Mouse (Mus musculus) hindbrain, embryonic 11.5 days (tissue): ENCODE measurements around the gene Col23a1. TPM values are rescaled to one million over a fixed set of nuclear protein-coding genes. Genes with fewer than 3 reads are reported as not detected.
A peak's percentile ranks its signal among the peaks of the same experiment; 100 is the strongest.

Experiments used
- ATAC-seq: fragments of 200-750 bp; cut with Nextera tagmentation; 2 replicates; pipeline ENCODE4 v1.8.0; 2017; ENCODE audit warnings: mild to moderate bottlenecking, moderate TSS enrichment, moderate library complexity; ENCODE audit not compliant: low FRiP score
- DNase-seq: peaks from one replicate; pipeline ENCODE4 v3.0.0-alpha.2; 2015; ENCODE audit warnings: low spot score
- H3K27ac ChIP-seq: fragments of 300-500 bp; sonication (generic); 2 replicates; pipeline ENCODE4 v1.5.1; 2014; ENCODE audit warnings: mild to moderate bottlenecking, low read depth, low read length
- H3K27me3 ChIP-seq: fragments of 300-500 bp; sonication (generic); 2 replicates; pipeline ENCODE4 v1.6.1; 2014; ENCODE audit warnings: mild to moderate bottlenecking, low read length, moderate library complexity, mixed read lengths; ENCODE audit not compliant: control insufficient read depth, insufficient read depth
- H3K36me3 ChIP-seq: fragments of 300-500 bp; sonication (generic); 2 replicates; pipeline ENCODE4 v1.6.1; 2014; ENCODE audit warnings: mild to moderate bottlenecking, low read length, moderate library complexity, mixed read lengths; ENCODE audit not compliant: control insufficient read depth, insufficient read depth
- H3K4me1 ChIP-seq: fragments of 300-500 bp; sonication (generic); replicated peaks from 2 replicates; pipeline ENCODE4 v1.6.1; 2014; ENCODE audit warnings: low read length, mixed read lengths; ENCODE audit not compliant: control insufficient read depth, insufficient read depth
- H3K4me2 ChIP-seq: fragments of 300-500 bp; sonication (generic); replicated peaks from 2 replicates; pipeline ENCODE4 v1.6.1; 2014; ENCODE audit warnings: mild to moderate bottlenecking, low read depth, low read length
- H3K4me3 ChIP-seq: fragments of 300-500 bp; sonication (generic); 2 replicates; pipeline ENCODE4 v1.5.1; 2014; ENCODE audit warnings: low read depth, low read length
- H3K9ac ChIP-seq: fragments of 300-500 bp; sonication (generic); 2 replicates; pipeline ENCODE4 v1.6.1; 2014; ENCODE audit warnings: low read depth, low read length
- H3K9me3 ChIP-seq: fragments of 300-500 bp; sonication (generic); 2 replicates; pipeline ENCODE4 v1.6.1; 2016; ENCODE audit warnings: low read length; ENCODE audit not compliant: control insufficient read depth
- WGBS: fragments of 180-500 bp; shearing (Covaris S2); extraction: QIAGEN DNeasy Blood & Tissue Kit; methylation state at CpG from one replicate; pipeline ENCODE4 v1.1.7; 2014; 5-methylcytosine and 5-hydroxymethylcytosine counted together
- polyA plus RNA-seq: library from polyadenylated mRNA; unstranded; fragments of >200 nt; fragmentation: Nextera tagmentation; extraction: Ambion mirVana; gene quantifications from 2 replicates; pipeline ENCODE4 v1.2.1, GENCODE M21; 2014

Col23a1 gene
- polyA plus RNA-seq, 1 experiment from 2014 or later: 9.7 TPM

DNA sequence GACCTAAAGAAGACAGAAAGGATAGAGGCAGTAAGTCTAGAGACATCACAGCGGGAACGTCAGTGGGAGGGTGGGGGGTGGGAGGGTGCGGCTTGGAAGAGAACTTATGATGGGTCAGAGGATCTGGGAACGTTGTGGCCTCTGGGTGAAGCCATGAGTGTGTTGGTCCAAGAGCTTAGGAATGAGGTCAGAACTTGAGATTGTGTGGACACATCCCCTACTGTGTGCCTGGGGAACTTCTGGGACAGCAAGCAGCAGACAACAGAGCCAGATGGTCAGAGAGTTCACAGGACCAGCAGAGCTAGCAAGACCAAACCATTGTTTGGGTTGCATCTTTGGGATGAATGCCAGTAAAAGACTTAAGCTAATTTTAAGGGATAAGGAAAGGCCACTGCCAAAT lies 279.1 kb downstream of the Col23a1 start:
- Histone ChIP-seq H3K9ac (no peak overlapping the region), H3K27ac (no peak overlapping the region), H3K36me3 (no peaks in the 10 kb centered on the region), H3K4me3 (no peak overlapping the region), H3K4me1 (no peaks in the 10 kb centered on the region), H3K9me3 (no peaks in the 10 kb centered on the region), H3K4me2 (no peak overlapping the region), H3K27me3 (no peaks in the 10 kb centered on the region)
- DNase-seq (no peak), ATAC-seq (no peak)
- 88% methylated on average over 4 of the region's 4 CpGs for WGBS

- Histone ChIP-seq H3K4me1 (no peaks in the 10 kb centered on the region), H3K27ac (no peak overlapping the region), H3K27me3 (no peaks in the 10 kb centered on the region), H3K9me3 (no peaks in the 10 kb centered on the region), H3K36me3 (no peaks in the 10 kb centered on the region), H3K4me2 (no peak overlapping the region), H3K4me3 (no peak overlapping the region), H3K9ac (no peak overlapping the region)
- ATAC-seq (no peak), DNase-seq (no peak)
- whole genome bisulfite sequencing: 84% methylated on average over 4 of the region's 4 CpGs
Measured at GRCm38 (mm10) chr11:51576454-51576853, 286.7 kb downstream of the Col23a1 start.

DNA sequence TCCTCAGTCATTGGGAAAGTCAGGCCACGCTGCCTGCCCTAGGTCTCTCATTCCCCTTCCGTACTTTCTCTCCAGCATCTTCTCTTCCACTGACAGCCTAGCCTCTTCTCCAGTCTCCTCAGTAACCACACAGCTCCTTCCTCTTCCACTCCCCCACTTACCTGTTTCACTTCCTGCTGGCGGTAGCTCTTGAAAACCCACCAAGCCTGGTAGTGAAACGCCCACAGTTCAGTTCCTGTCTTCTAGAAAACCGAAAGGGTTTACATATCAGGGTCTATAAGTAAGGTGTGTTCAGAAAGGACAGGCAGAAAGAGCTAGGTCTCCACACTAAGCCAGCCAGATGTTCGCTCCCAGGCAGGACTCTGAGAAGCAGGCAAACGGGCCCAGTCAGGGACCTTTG lies 287.9 kb downstream of the Col23a1 start:
- no peak overlapping the region for H3K27ac ChIP-seq
- H3K9ac ChIP-seq: no peak overlapping the region
- no peak overlapping the region for H3K4me2 ChIP-seq
- H3K9me3 ChIP-seq: no peaks in the 10 kb centered on the region
- no peak overlapping the region for H3K4me3 ChIP-seq
- H3K36me3 ChIP-seq: no peaks in the 10 kb centered on the region
- ATAC-seq (no peak), DNase-seq (no peak)
- H3K27me3 ChIP-seq: no peaks in the 10 kb centered on the region
- 84% methylated on average over 7 of the region's 7 CpGs for WGBS
- no peaks in the 10 kb centered on the region for H3K4me1 ChIP-seq

DNA sequence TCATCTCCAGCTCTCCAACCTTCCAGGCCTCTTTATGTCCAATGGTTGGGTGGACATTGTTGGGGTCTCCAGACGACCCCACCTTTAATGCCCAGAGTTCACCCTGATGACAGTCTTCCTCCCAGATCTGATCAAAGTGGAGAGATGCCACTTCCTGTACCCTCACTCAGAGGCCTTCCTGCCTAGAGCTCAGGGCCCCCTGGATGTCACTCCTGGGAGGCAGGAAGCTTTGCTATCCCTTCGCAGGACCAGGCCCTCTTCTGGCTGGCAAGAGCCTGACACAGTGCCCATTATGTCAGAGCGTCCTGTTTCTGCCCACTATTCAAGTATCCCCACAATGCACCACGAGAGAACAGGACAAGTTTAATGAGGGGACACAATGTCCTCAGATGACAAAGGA lies 289.3 kb downstream of the Col23a1 start:
- Histone ChIP-seq H3K27ac (no peak overlapping the region), H3K36me3 (no peaks in the 10 kb centered on the region), H3K4me3 (no peak overlapping the region), H3K4me1 (peaks cover 2% of the 10 kb centered on the region; the same call in 1 of the 2 replicates), H3K9me3 (no peaks in the 10 kb centered on the region), H3K4me2 (no peak overlapping the region), H3K9ac (no peak overlapping the region), H3K27me3 (no peaks in the 10 kb centered on the region)
- DNase-seq: no peak
- ATAC-seq: no peak
- WGBS: 69% methylated on average over 4 of the region's 4 CpGs

- DNase-seq (peak; percentile 85), ATAC-seq (no peak)
- Histone ChIP-seq H3K4me2 (no peak overlapping the region), H3K27ac (no peak overlapping the region), H3K9me3 (no peaks in the 10 kb centered on the region), H3K36me3 (peaks cover 9% of the 10 kb centered on the region), H3K4me1 (peaks cover 3% of the 10 kb centered on the region), H3K4me3 (no peak overlapping the region), H3K9ac (no peak overlapping the region), H3K27me3 (no peaks in the 10 kb centered on the region)
- 24% methylated on average over 8 of the region's 8 CpGs for WGBS
Measured at GRCm38 (mm10) chr11:51582713-51583112, 293.0 kb downstream of the Col23a1 start.

- Histone ChIP-seq H3K9me3 (no peaks in the 10 kb centered on the region), H3K4me3 (peak overlapping the region; percentile 50), H3K27ac (peak overlapping the region; percentile 90), H3K27me3 (no peaks in the 10 kb centered on the region), H3K9ac (peak overlapping the region; percentile 66), H3K4me2 (peak overlapping the region; percentile 86), H3K36me3 (peaks cover 14% of the 10 kb centered on the region), H3K4me1 (peaks cover 3% of the 10 kb centered on the region)
- 13% methylated on average over 9 of the region's 9 CpGs for WGBS
- no peak for DNase-seq
- ATAC-seq: peak; percentile 38
Measured at GRCm38 (mm10) chr11:51584057-51584430, 294.3 kb downstream of the Col23a1 start.

DNA sequence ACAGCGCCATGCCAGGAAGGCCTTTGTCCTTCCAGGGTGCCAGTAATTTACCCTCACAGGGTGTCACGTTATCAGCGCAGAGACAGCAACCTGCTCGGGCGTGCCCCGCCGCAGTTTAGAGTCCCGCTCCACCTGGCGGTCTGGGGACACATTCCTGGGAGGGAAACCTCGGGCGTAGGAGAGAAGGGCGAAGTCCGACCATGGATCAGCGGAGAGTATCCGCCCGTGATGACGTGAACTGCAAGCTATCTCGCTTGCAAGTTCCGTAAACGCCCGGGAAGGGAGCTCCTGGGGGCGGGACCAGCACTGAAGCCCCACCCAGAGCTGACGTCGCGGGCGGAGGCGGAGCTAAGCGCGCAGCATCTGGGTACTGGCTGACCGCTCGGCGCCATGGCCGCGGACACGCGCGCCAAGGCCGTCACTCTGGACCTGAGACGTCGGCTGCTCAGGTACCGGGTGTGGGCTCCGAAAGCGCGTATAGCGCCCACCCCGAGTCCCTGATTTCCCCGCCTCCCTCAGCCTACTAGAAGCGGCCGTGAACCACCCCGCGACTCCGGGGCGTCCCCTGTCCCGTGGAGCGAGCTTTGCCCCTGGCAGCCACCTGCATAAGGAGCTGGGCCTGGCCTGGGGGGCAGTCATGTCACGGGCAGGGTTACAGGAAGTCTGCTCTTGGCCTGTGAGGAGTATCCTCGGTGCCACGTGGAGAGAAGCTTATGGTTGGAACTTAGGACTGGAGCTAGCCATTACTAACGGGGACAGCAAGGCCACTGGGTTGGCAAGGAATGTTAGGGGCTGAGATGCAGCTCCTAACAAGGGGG lies 294.9 kb downstream of the Col23a1 start, which contains the start of gene Phykpl:
TSS of gene Phykpl (plus strand) at position 327 of the 818 bp plus-strand sequence.
- H3K9me3 ChIP-seq: no peaks in the 10 kb centered on the region
- ATAC-seq (peak; percentile 94), DNase-seq (peak; percentile 97)
- peaks cover 3% of the 10 kb centered on the region for H3K4me1 ChIP-seq
- H3K9ac ChIP-seq: peak within 1 kb of the TSS; percentile 66
- H3K4me3 ChIP-seq: peak within 1 kb of the TSS; percentile 50
- peak within 1 kb of the TSS; percentile 90 for H3K27ac ChIP-seq
- no peaks in the 10 kb centered on the region for H3K27me3 ChIP-seq
- H3K4me2 ChIP-seq: peak within 1 kb of the TSS; percentile 86
- peaks cover 14% of the 10 kb centered on the region for H3K36me3 ChIP-seq
- WGBS: under 1% methylated on average over 59 of the region's 59 CpGs

GRCm38 (mm10) chr11:51585608-51586252 lies 296.0 kb downstream of the Col23a1 start:
- 68% methylated on average over 8 of the region's 8 CpGs for WGBS
- peaks cover 3% of the 10 kb centered on the region for H3K4me1 ChIP-seq
- no peaks in the 10 kb centered on the region for H3K27me3 ChIP-seq
- peak overlapping the region; percentile 50; the same call in 1 of the 2 replicates for H3K4me3 ChIP-seq
- peaks cover 23% of the 10 kb centered on the region for H3K36me3 ChIP-seq
- H3K9me3 ChIP-seq: no peaks in the 10 kb centered on the region
- DNase-seq (no peak), ATAC-seq (no peak)
- peak overlapping the region; percentile 90; the same call in 1 of the 2 replicates for H3K27ac ChIP-seq
- peak overlapping the region; percentile 66; the same call in 1 of the 2 replicates for H3K9ac ChIP-seq
- H3K4me2 ChIP-seq: peak overlapping the region; percentile 86; the same call in 1 of the 2 replicates
